Mouse (Mus musculus) MEL (cell line): Measurements from ENCODE around the gene Irx5. TPM values are rescaled to one million over a fixed set of nuclear protein-coding genes. Genes with fewer than 3 reads are reported as not detected.

Experiments used
- DNase-seq: peaks from one replicate; pipeline ENCODE4 v3.0.0; 2011; ENCODE audit warnings: low read depth, low spot score
- H3K27ac ChIP-seq: 2 replicates; pipeline ENCODE4 v1.5.1; 2012; ENCODE audit warnings: low read depth, mild to moderate bottlenecking, control low read depth, low read length, moderate library complexity; ENCODE audit not compliant: control insufficient read depth
- H3K27me3 ChIP-seq, 2 experiments: fragments of 150-350 bp in 1 of 2; sonication (generic) in 1 of 2; 2 replicates each; pipeline ENCODE4 v1.6.1; 2012; ENCODE audit warnings: low read length in 2 of 2, mild to moderate bottlenecking in 2 of 2, improper control_type of control experiment in 1 of 2, moderate library complexity in 1 of 2; ENCODE audit not compliant: insufficient read depth in 2 of 2, control insufficient read depth in 1 of 2
- H3K36me3 ChIP-seq, 2 experiments: 2 replicates each; pipeline ENCODE4 v1.6.1; 2012 to 2014; ENCODE audit warnings: low read length in 2 of 2, improper control_type of control experiment in 1 of 2, inconsistent platforms in 1 of 2, mild to moderate bottlenecking in 1 of 2; ENCODE audit not compliant: insufficient read depth in 2 of 2, control insufficient read depth in 1 of 2
- H3K4me1 ChIP-seq, 2 experiments: fragments of 150-350 bp in 1 of 2; sonication (generic) in 1 of 2; 2 replicates each; pipeline ENCODE4 v1.6.1; 2012; ENCODE audit warnings: low read length in 2 of 2, improper control_type of control experiment in 1 of 2, mild to moderate bottlenecking in 1 of 2; ENCODE audit not compliant: insufficient read depth in 2 of 2, control insufficient read depth in 1 of 2
- H3K4me3 ChIP-seq, 2 experiments: fragments of 150-350 bp in 1 of 2; sonication (generic) in 1 of 2; 2 replicates each; pipeline ENCODE4 v1.5.1; 2012; ENCODE audit warnings: low read depth in 2 of 2, low read length in 2 of 2, mild to moderate bottlenecking in 2 of 2, moderate library complexity in 2 of 2, control low read depth in 1 of 2, improper control_type of control experiment in 1 of 2; ENCODE audit not compliant: control insufficient read depth in 1 of 2, insufficient read depth in 1 of 2
- H3K79me2 ChIP-seq: 2 replicates; pipeline ENCODE4 v1.6.1; 2012; ENCODE audit warnings: mild to moderate bottlenecking, low read length, moderate library complexity; ENCODE audit not compliant: control insufficient read depth, poor library complexity, insufficient read depth
- H3K9ac ChIP-seq: 2 replicates; pipeline ENCODE4 v1.6.1; 2012; ENCODE audit warnings: low read depth, mild to moderate bottlenecking, control low read depth, low read length, moderate library complexity; ENCODE audit not compliant: control insufficient read depth, poor library complexity, severe bottlenecking
- H3K9me3 ChIP-seq: fragments of 150-350 bp; sonication (generic); replicated peaks from 2 replicates; pipeline ENCODE4 v1.6.1; 2012; ENCODE audit warnings: mild to moderate bottlenecking, low read length, improper control_type of control experiment, moderate library complexity; ENCODE audit not compliant: insufficient read depth
- CHD2 ChIP-seq: IDR thresholded peaks from 2 replicates; pipeline ENCODE4 v1.6.1; 2011; ENCODE audit warnings: low read length, improper control_type of control experiment
- CTCF ChIP-seq, 3 experiments: IDR thresholded peaks in 2 of 3; conservative IDR thresholded peaks in 1 of 3; 2 replicates each; pipeline ENCODE4 v1.5.1; 2011 to 2012; ENCODE audit warnings: low read length in 3 of 3, low read depth in 2 of 3, mild to moderate bottlenecking in 2 of 3, improper control_type of control experiment in 1 of 3, inconsistent platforms in 1 of 3, mixed read lengths in 1 of 3, moderate library complexity in 1 of 3; ENCODE audit not compliant: control insufficient read depth in 1 of 3, insufficient read depth in 1 of 3, poor library complexity in 1 of 3, severe bottlenecking in 1 of 3
- E2F4 ChIP-seq: IDR thresholded peaks from 2 replicates; pipeline ENCODE4 v1.6.1; 2011; ENCODE audit warnings: low read depth, low read length, improper control_type of control experiment, borderline replicate concordance
- JUND ChIP-seq: IDR thresholded peaks from 2 replicates; pipeline ENCODE4 v1.6.1; 2011; ENCODE audit warnings: low read depth, mild to moderate bottlenecking, improper control_type of control experiment, low read length
- KAT2A ChIP-seq: conservative IDR thresholded peaks from 2 replicates; pipeline ENCODE4 v1.6.1; 2012; ENCODE audit warnings: low read depth, low read length, improper control_type of control experiment, inconsistent platforms
- MAFK ChIP-seq: IDR thresholded peaks from 2 replicates; pipeline ENCODE4 v1.6.1; 2011; ENCODE audit warnings: low read depth, mild to moderate bottlenecking, low read length, improper control_type of control experiment, borderline replicate concordance
- NELFE ChIP-seq: IDR thresholded peaks from 2 replicates; pipeline ENCODE4 v1.6.1; 2011; ENCODE audit warnings: low read depth, low read length, improper control_type of control experiment
- POLR2AphosphoS5 ChIP-seq: IDR thresholded peaks from 2 replicates; pipeline ENCODE4 v1.6.1; 2012; ENCODE audit warnings: low read depth, borderline replicate concordance, mild to moderate bottlenecking, inconsistent platforms, low read length, moderate library complexity, mixed read lengths
- RCOR1 ChIP-seq: IDR thresholded peaks from 2 replicates; pipeline ENCODE4 v1.6.1; 2012; ENCODE audit warnings: low read depth, mild to moderate bottlenecking, inconsistent platforms, low read length, improper control_type of control experiment
- SIN3A ChIP-seq: IDR thresholded peaks from 2 replicates; pipeline ENCODE4 v1.6.1; 2012; ENCODE audit warnings: low read length, improper control_type of control experiment, inconsistent platforms
- TCF12 ChIP-seq: IDR thresholded peaks from 2 replicates; pipeline ENCODE4 v1.6.1; 2014; ENCODE audit warnings: low read depth, mild to moderate bottlenecking, inconsistent platforms, low read length, improper control_type of control experiment, moderate library complexity
- USF2 ChIP-seq, 2 experiments: IDR thresholded peaks; 2 replicates each; pipeline ENCODE4 v1.6.1; 2011 to 2012; ENCODE audit warnings: improper control_type of control experiment in 2 of 2, low read length in 2 of 2, borderline replicate concordance in 1 of 2, inconsistent platforms in 1 of 2, low read depth in 1 of 2, mild to moderate bottlenecking in 1 of 2; ENCODE audit not compliant: insufficient read depth in 1 of 2
- ZC3H11A ChIP-seq: IDR thresholded peaks from 2 replicates; pipeline ENCODE4 v1.6.1; 2012; ENCODE audit warnings: low read depth, mild to moderate bottlenecking, inconsistent platforms, low read length, improper control_type of control experiment
- ZKSCAN1 ChIP-seq: IDR thresholded peaks from 2 replicates; pipeline ENCODE4 v1.6.1; 2012; ENCODE audit warnings: low read depth, mild to moderate bottlenecking, inconsistent platforms, low read length, improper control_type of control experiment, moderate library complexity
- ZNF384 ChIP-seq: IDR thresholded peaks from 2 replicates; pipeline ENCODE4 v1.6.1; 2012; ENCODE audit warnings: low read depth, mild to moderate bottlenecking, inconsistent platforms, low read length, improper control_type of control experiment
- polyA plus RNA-seq, 2 experiments: library from polyadenylated mRNA; stranded (reverse) in 1 of 2; unstranded in 1 of 2; fragments of >175 nt in 1 of 2; fragments of >200 nt in 1 of 2; gene quantifications; 2 replicates each; pipeline versions ENCODE4 v1.2.1 to v1.2.4; 2012; ENCODE audit warnings: low replicate concordance in 2 of 2, low read depth in 1 of 2; ENCODE audit not compliant: insufficient read length in 2 of 2, insufficient read depth in 1 of 2, missing spikeins in 1 of 2
- total RNA-seq: library from RNA; depleted of rRNA; stranded (reverse); fragments of 300-350 nt; gene quantifications from 2 replicates; pipeline ENCODE4 v1.2.3, GENCODE M21; 2012

Irx5 gene
- total and polyA plus RNA-seq, 3 experiments: 0.15 to 0.43 TPM; not detected in 1

DNA sequence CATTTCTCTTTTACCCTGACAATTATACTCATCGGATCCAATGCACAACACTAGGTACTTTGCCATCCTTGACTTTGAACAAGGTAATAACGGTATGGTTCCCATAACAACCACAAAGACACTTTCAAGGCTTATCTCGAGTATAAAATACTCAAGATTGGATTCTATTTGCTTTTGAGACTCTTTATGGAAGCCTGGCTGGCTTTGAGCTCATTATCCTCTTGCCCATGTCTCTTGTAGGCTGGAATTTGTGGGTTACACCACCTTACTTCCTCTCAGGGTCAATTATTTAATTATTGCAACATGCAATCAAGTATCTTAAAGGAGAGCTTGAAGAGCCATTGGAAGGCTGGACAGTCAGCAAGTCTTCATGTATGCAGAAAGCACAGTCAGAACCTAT is 43.7 kb upstream of the Irx5 start:
- Histone ChIP-seq H3K79me2 (no peaks in the 10 kb centered on the region), H3K4me1 (no peaks in the 10 kb centered on the region), H3K27ac (no peak overlapping the region), H3K9me3 (no peaks in the 10 kb centered on the region), H3K36me3 (no peaks in the 10 kb centered on the region), H3K27me3 (no peaks in the 10 kb centered on the region; a peak in 1 of 4 replicates), H3K9ac (no peak overlapping the region), H3K4me3 (no peak overlapping the region)
- no peak for DNase-seq
- no peak for TF ChIP-seq NELFE
- no peak for TF ChIP-seq ZC3H11A
- no peak for TF ChIP-seq MAFK
- TF ChIP-seq USF2 (IDR thresholded peaks at IDR 0.05; ENCODE audit: borderline replicate concordance in 1 of 2, insufficient read depth in 1 of 2, low read depth in 1 of 2, low read length in 2 of 2): no peak
- no peak for TF ChIP-seq KAT2A
- TF ChIP-seq E2F4: no peak
- TF ChIP-seq JUND: no peak
- no peak for TF ChIP-seq ZNF384
- no peak for TF ChIP-seq POLR2AphosphoS5
- no peak for TF ChIP-seq RCOR1
- TF ChIP-seq TCF12: no peak
- TF ChIP-seq CHD2: no peak
- no peak for TF ChIP-seq SIN3A

DNA sequence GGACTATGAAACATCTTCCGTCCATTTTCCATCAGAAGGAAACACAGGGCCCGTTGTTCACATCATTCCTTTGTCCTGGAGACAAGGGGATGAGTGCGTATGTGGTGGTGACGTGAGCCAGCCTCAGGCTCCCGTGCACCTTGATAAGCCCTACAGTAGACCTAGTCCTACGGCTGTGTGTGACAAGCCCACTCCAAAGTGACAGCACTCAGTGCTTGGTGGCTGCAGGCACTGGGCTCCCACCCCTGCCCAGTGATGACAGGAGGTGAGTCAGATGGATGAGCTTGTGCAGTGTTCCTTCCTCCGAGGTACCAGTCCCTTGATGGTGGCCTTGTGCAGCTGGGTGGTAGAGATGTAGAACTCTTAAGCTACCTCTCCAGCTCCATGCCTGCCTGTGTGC is 33.7 kb upstream of the Irx5 start:
- Histone ChIP-seq H3K27ac (no peak overlapping the region), H3K4me3 (no peak overlapping the region), H3K79me2 (no peaks in the 10 kb centered on the region), H3K4me1 (no peaks in the 10 kb centered on the region), H3K27me3 (no peaks in the 10 kb centered on the region), H3K36me3 (no peaks in the 10 kb centered on the region), H3K9me3 (no peaks in the 10 kb centered on the region), H3K9ac (no peak overlapping the region)
- no peak for TF ChIP-seq CTCF (IDR thresholded peaks at IDR 0.05 in 2 of 3, conservative IDR thresholded peaks at IDR 0.05 in 1 of 3; ENCODE audit: control insufficient read depth in 1 of 3, insufficient read depth in 1 of 3, low read depth in 2 of 3, low read length in 3 of 3, poor library complexity in 1 of 3, severe bottlenecking in 1 of 3)
- DNase-seq: no peak

DNA sequence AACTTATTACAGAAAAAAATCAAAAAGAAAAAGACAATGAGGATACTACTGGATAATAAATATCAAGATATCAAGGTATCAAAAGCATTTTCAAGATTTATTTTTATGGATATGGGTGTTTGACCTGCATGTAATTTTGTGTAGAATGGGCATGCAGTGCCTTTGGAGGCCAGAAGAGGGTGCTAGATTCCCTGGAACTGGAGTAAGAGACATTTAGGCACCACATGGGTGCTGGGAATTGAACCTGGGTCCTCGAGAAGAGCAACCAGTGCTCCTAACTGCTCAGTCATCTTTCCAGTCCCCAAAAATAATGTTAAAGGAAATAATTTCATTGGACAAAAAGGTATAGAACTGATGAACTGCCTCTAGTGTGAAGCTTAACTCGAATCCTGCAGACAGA is 30.2 kb upstream of the Irx5 start:
- DNase-seq: peak; percentile 14
- Histone ChIP-seq H3K4me3 (no peak overlapping the region), H3K9me3 (no peaks in the 10 kb centered on the region), H3K27ac (no peak overlapping the region), H3K27me3 (no peaks in the 10 kb centered on the region), H3K4me1 (no peaks in the 10 kb centered on the region), H3K36me3 (no peaks in the 10 kb centered on the region), H3K9ac (no peak overlapping the region), H3K79me2 (no peaks in the 10 kb centered on the region)
- TF ChIP-seq ZKSCAN1: no peak
- TF ChIP-seq CTCF (IDR thresholded peaks at IDR 0.05 in 2 of 3, conservative IDR thresholded peaks at IDR 0.05 in 1 of 3; ENCODE audit: control insufficient read depth in 1 of 3, insufficient read depth in 1 of 3, low read depth in 2 of 3, low read length in 3 of 3, poor library complexity in 1 of 3, severe bottlenecking in 1 of 3): peak in 2 of 3 experiments; percentile 19 to 40; a peak in 3 of 6 replicates
